Mouse (Mus musculus): ENCODE data around the gene Smdt1. TPM values are rescaled to one million over a fixed set of nuclear protein-coding genes. Genes with fewer than 3 reads are reported as not detected.

Gene Smdt1
- total and polyA plus RNA-seq, 2 experiments from 2014 or later = 167 to 337 TPM

Small RNA genes within 50 kb of the gene (microRNA-seq; reads per million reads assigned to microRNA genes)
- 0 reads per million in 2 experiments for gene Mir7684

Other genes starting within 250 kb of the Smdt1 start
- 13.0 and 14.7 TPM in 2 replicates for gene Ccdc134, start 211.0 kb upstream of the Smdt1 start, total RNA-seq (2014; rRNA removed)
- gene Ccdc134, start 211.0 kb upstream of the Smdt1 start, polyA plus RNA-seq (2015; fragmentation: Nextera tagmentation; extraction: Ambion mirVana) = 6.7 and 6.8 TPM in 2 replicates
- 121 and 171 TPM in 2 replicates for gene Srebf2, start 191.8 kb upstream of the Smdt1 start, total RNA-seq (2014; rRNA removed)
- 147 and 193 TPM in 2 replicates for gene Srebf2, start 191.8 kb upstream of the Smdt1 start, polyA plus RNA-seq (2015; fragmentation: Nextera tagmentation; extraction: Ambion mirVana)
- 4.7 and 6.3 TPM in 2 replicates for gene Shisa8, start 126.1 kb upstream of the Smdt1 start, total RNA-seq (2014; rRNA removed)
- 1.8 and 2.7 TPM in 2 replicates for gene Shisa8, start 126.1 kb upstream of the Smdt1 start, polyA plus RNA-seq (2015; fragmentation: Nextera tagmentation; extraction: Ambion mirVana)
- 0.24 and 0.62 TPM in 2 replicates for gene Tnfrsf13c, start 114.6 kb upstream of the Smdt1 start, total RNA-seq (2014; rRNA removed)
- gene Tnfrsf13c, start 114.6 kb upstream of the Smdt1 start, polyA plus RNA-seq (2015; fragmentation: Nextera tagmentation; extraction: Ambion mirVana) = 0.44 and 0.47 TPM in 2 replicates
- 8.9 and 10.0 TPM in 2 replicates for gene Cenpm, start 94.2 kb upstream of the Smdt1 start, total RNA-seq (2014; rRNA removed)
- 16.5 and 18.7 TPM in 2 replicates for gene Cenpm, start 94.2 kb upstream of the Smdt1 start, polyA plus RNA-seq (2015; fragmentation: Nextera tagmentation; extraction: Ambion mirVana)
- 119 and 139 TPM in 2 replicates for gene 1500009C09Rik, start 86.6 kb upstream of the Smdt1 start, total RNA-seq (2014; rRNA removed)
- 12.5 and 15.6 TPM in 2 replicates for gene 1500009C09Rik, start 86.6 kb upstream of the Smdt1 start, polyA plus RNA-seq (2015; fragmentation: Nextera tagmentation; extraction: Ambion mirVana)
- 550 and 602 TPM in 2 replicates for gene Sept3, start 64.1 kb upstream of the Smdt1 start, total RNA-seq (2014; rRNA removed)
- gene Sept3, start 64.1 kb upstream of the Smdt1 start, polyA plus RNA-seq (2015; fragmentation: Nextera tagmentation; extraction: Ambion mirVana) = 400 and 449 TPM in 2 replicates
- gene Wbp2nl, start 40.0 kb upstream of the Smdt1 start, total RNA-seq (2014; rRNA removed) = 0.38 and 1.00 TPM in 2 replicates
- gene Wbp2nl, start 40.0 kb upstream of the Smdt1 start, polyA plus RNA-seq (2015; fragmentation: Nextera tagmentation; extraction: Ambion mirVana) = 0.42 and 0.59 TPM in 2 replicates
- gene Naga, start within 50 bp of the Smdt1 start, total RNA-seq (2014; rRNA removed) = 27.0 and 47.5 TPM in 2 replicates
- 26.7 and 33.7 TPM in 2 replicates for gene Naga, start within 50 bp of the Smdt1 start, polyA plus RNA-seq (2015; fragmentation: Nextera tagmentation; extraction: Ambion mirVana)
- gene Pheta2, start within 50 bp of the Smdt1 start, total RNA-seq (2014; rRNA removed) = 1.4 and 3.5 TPM in 2 replicates
- 0.83 and 1.1 TPM in 2 replicates for gene Pheta2, start within 50 bp of the Smdt1 start, polyA plus RNA-seq (2015; fragmentation: Nextera tagmentation; extraction: Ambion mirVana)
- 271 and 465 TPM in 2 replicates for gene Ndufa6, start 15.4 kb downstream of the Smdt1 start, total RNA-seq (2014; rRNA removed)
- 416 and 528 TPM in 2 replicates for gene Ndufa6, start 15.4 kb downstream of the Smdt1 start, polyA plus RNA-seq (2015; fragmentation: Nextera tagmentation; extraction: Ambion mirVana)
- 2.1 and 3.1 TPM in 2 replicates for gene Cyp2d22, start 41.3 kb downstream of the Smdt1 start, total RNA-seq (2014; rRNA removed)
- 1.8 and 1.9 TPM in 2 replicates for gene Cyp2d22, start 41.3 kb downstream of the Smdt1 start, polyA plus RNA-seq (2015; fragmentation: Nextera tagmentation; extraction: Ambion mirVana)
- not detected in 2 replicates for gene Cyp2d11, start 55.1 kb downstream of the Smdt1 start, total RNA-seq (2014; rRNA removed)
- not detected in 2 replicates for gene Cyp2d11, start 55.1 kb downstream of the Smdt1 start, polyA plus RNA-seq (2015; fragmentation: Nextera tagmentation; extraction: Ambion mirVana)
- not detected in 2 replicates for gene Cyp2d10, start 68.2 kb downstream of the Smdt1 start, total RNA-seq (2014; rRNA removed)
- gene Cyp2d10, start 68.2 kb downstream of the Smdt1 start, polyA plus RNA-seq (2015; fragmentation: Nextera tagmentation; extraction: Ambion mirVana) = not detected in 2 replicates
- gene Cyp2d9, start 94.5 kb downstream of the Smdt1 start, total RNA-seq (2014; rRNA removed) = not detected in 2 replicates
- gene Cyp2d9, start 94.5 kb downstream of the Smdt1 start, polyA plus RNA-seq (2015; fragmentation: Nextera tagmentation; extraction: Ambion mirVana) = 0.15 TPM in 1 of 2 replicates, not detected in the other
- not detected in 2 replicates for gene Cyp2d12, start 216.1 kb downstream of the Smdt1 start, total RNA-seq (2014; rRNA removed)
- not detected in 2 replicates for gene Cyp2d12, start 216.1 kb downstream of the Smdt1 start, polyA plus RNA-seq (2015; fragmentation: Nextera tagmentation; extraction: Ambion mirVana)

Measured in forebrain, postnatal 0 days (tissue).